Mouse (Mus musculus): ENCODE data around the gene Gna14. TPM values are rescaled to one million over a fixed set of nuclear protein-coding genes. Genes with fewer than 3 reads are reported as not detected.

Gene Gna14
- total and polyA plus RNA-seq, 3 experiments: not detected

GRCm38 (mm10) chr19:16437170-16437483 is 1.6 kb downstream of the Gna14 start:
- Histone ChIP-seq H3K27me3 (ENCODE audit: insufficient read depth, low read length) (no peaks in the 10 kb centered on the region; the same call in 1 of the 2 replicates), H3K9me3 (replicated peaks) (no peaks in the 10 kb centered on the region)
- ATAC-seq (ENCODE audit: extremely low read depth, insufficient number of reproducible peaks, low FRiP score, poor library complexity, severe bottlenecking): no peak

GRCm38 (mm10) chr19:16437906-16438305 is 2.3 kb downstream of the Gna14 start:
- H3K4me3 ChIP-seq (ENCODE audit: low read depth, low read length): no peak overlapping the region
- H3K27me3 ChIP-seq (ENCODE audit: insufficient read depth, low read length): no peaks in the 10 kb centered on the region; the same call in 1 of the 2 replicates
- DNase-seq (ENCODE audit: low spot score) (no peak), ATAC-seq (ENCODE audit: extremely low read depth, insufficient number of reproducible peaks, low FRiP score, poor library complexity, severe bottlenecking) (no peak)
- H3K4me1 ChIP-seq (ENCODE audit: insufficient read depth, low read depth, low read length): no peaks in the 10 kb centered on the region
- H3K9me3 ChIP-seq (replicated peaks): no peaks in the 10 kb centered on the region
- no peaks in the 10 kb centered on the region for H3K36me3 ChIP-seq (replicated peaks)
- TF ChIP-seq POLR2AphosphoS5 (IDR thresholded peaks at IDR 0.05; ENCODE audit: insufficient replicate concordance, low read depth, low read length) (no peak), CTCF (IDR thresholded peaks at IDR 0.05; ENCODE audit: low read depth, low read length) (no peak), TAL1 (conservative IDR thresholded peaks at IDR 0.05; ENCODE audit: low read depth, low read length) (no peak), GATA2 (IDR thresholded peaks at IDR 0.05; ENCODE audit: borderline replicate concordance, low read depth, low read length) (no peak), GATA1 (IDR thresholded peaks at IDR 0.05; ENCODE audit: borderline replicate concordance, low read length) (no peak)

More at GRCm38 (mm10) chr19:16437170-16437483, 1.6 kb downstream of the Gna14 start:
- Histone ChIP-seq H3K4me3 (ENCODE audit: low read depth, low read length) (no peak overlapping the region), H3K36me3 (replicated peaks) (no peaks in the 10 kb centered on the region), H3K4me1 (ENCODE audit: insufficient read depth, low read depth, low read length) (no peaks in the 10 kb centered on the region)
- TF ChIP-seq CTCF (IDR thresholded peaks at IDR 0.05; ENCODE audit: low read depth, low read length) (no peak), GATA1 (IDR thresholded peaks at IDR 0.05; ENCODE audit: borderline replicate concordance, low read length) (no peak), POLR2AphosphoS5 (IDR thresholded peaks at IDR 0.05; ENCODE audit: insufficient replicate concordance, low read depth, low read length) (no peak), TAL1 (conservative IDR thresholded peaks at IDR 0.05; ENCODE audit: low read depth, low read length) (no peak), GATA2 (IDR thresholded peaks at IDR 0.05; ENCODE audit: borderline replicate concordance, low read depth, low read length) (no peak)
- DNase-seq (ENCODE audit: low spot score): no peak

- no peaks in the 10 kb centered on the region; the same call in 1 of the 2 replicates for H3K27me3 ChIP-seq (ENCODE audit: insufficient read depth, low read length)
- H3K36me3 ChIP-seq (replicated peaks): no peaks in the 10 kb centered on the region
- DNase-seq (ENCODE audit: low spot score) (no peak), ATAC-seq (ENCODE audit: extremely low read depth, insufficient number of reproducible peaks, low FRiP score, poor library complexity, severe bottlenecking) (no peak)
- no peaks in the 10 kb centered on the region for H3K9me3 ChIP-seq (replicated peaks)
- H3K4me3 ChIP-seq (ENCODE audit: low read depth, low read length): no peak overlapping the region
- TF ChIP-seq TAL1 (conservative IDR thresholded peaks at IDR 0.05; ENCODE audit: low read depth, low read length) (no peak), POLR2AphosphoS5 (IDR thresholded peaks at IDR 0.05; ENCODE audit: insufficient replicate concordance, low read depth, low read length) (no peak), CTCF (IDR thresholded peaks at IDR 0.05; ENCODE audit: low read depth, low read length) (no peak), GATA1 (IDR thresholded peaks at IDR 0.05; ENCODE audit: borderline replicate concordance, low read length) (no peak), GATA2 (IDR thresholded peaks at IDR 0.05; ENCODE audit: borderline replicate concordance, low read depth, low read length) (no peak)
- H3K4me1 ChIP-seq (ENCODE audit: insufficient read depth, low read depth, low read length): no peaks in the 10 kb centered on the region
Observed at GRCm38 (mm10) chr19:16439278-16439677, 3.7 kb downstream of the Gna14 start.

- DNase-seq (ENCODE audit: low spot score): no peak
- H3K36me3 ChIP-seq (replicated peaks): no peaks in the 10 kb centered on the region
- ATAC-seq (ENCODE audit: extremely low read depth, insufficient number of reproducible peaks, low FRiP score, poor library complexity, severe bottlenecking): no peak
- no peaks in the 10 kb centered on the region; the same call in 1 of the 2 replicates for H3K27me3 ChIP-seq (ENCODE audit: insufficient read depth, low read length)
- no peaks in the 10 kb centered on the region for H3K4me1 ChIP-seq (ENCODE audit: insufficient read depth, low read depth, low read length)
- no peaks in the 10 kb centered on the region for H3K9me3 ChIP-seq (replicated peaks)
- no peak overlapping the region for H3K4me3 ChIP-seq (ENCODE audit: low read depth, low read length)
- TF ChIP-seq GATA1 (IDR thresholded peaks at IDR 0.05; ENCODE audit: borderline replicate concordance, low read length): no peak
Observed at GRCm38 (mm10) chr19:16439834-16440233, 4.3 kb downstream of the Gna14 start.

GRCm38 (mm10) chr19:16441329-16441728 is 5.8 kb downstream of the Gna14 start:
- no peak overlapping the region for H3K4me3 ChIP-seq (ENCODE audit: low read depth, low read length)
- ATAC-seq (ENCODE audit: extremely low read depth, insufficient number of reproducible peaks, low FRiP score, poor library complexity, severe bottlenecking): no peak

GRCm38 (mm10) chr19:16443335-16443734 is 7.8 kb downstream of the Gna14 start:
- H3K4me1 ChIP-seq (ENCODE audit: insufficient read depth, low read depth, low read length): no peaks in the 10 kb centered on the region
- no peaks in the 10 kb centered on the region for H3K27me3 ChIP-seq (ENCODE audit: insufficient read depth, low read length)
- H3K9me3 ChIP-seq (replicated peaks): no peaks in the 10 kb centered on the region
- ATAC-seq (ENCODE audit: extremely low read depth, insufficient number of reproducible peaks, low FRiP score, poor library complexity, severe bottlenecking) (no peak), DNase-seq (ENCODE audit: low spot score) (no peak)
- H3K4me3 ChIP-seq (ENCODE audit: low read depth, low read length): no peak overlapping the region
- no peaks in the 10 kb centered on the region for H3K36me3 ChIP-seq (replicated peaks)
- TF ChIP-seq GATA1 (IDR thresholded peaks at IDR 0.05; ENCODE audit: borderline replicate concordance, low read length): no peak
- TF ChIP-seq CTCF (IDR thresholded peaks at IDR 0.05; ENCODE audit: low read depth, low read length): no peak
- TF ChIP-seq GATA2 (IDR thresholded peaks at IDR 0.05; ENCODE audit: borderline replicate concordance, low read depth, low read length): no peak
- TF ChIP-seq TAL1 (conservative IDR thresholded peaks at IDR 0.05; ENCODE audit: low read depth, low read length): no peak
- TF ChIP-seq POLR2AphosphoS5 (IDR thresholded peaks at IDR 0.05; ENCODE audit: insufficient replicate concordance, low read depth, low read length): no peak

More at GRCm38 (mm10) chr19:16441329-16441728, 5.8 kb downstream of the Gna14 start:
- no peak for DNase-seq (ENCODE audit: low spot score)
- Histone ChIP-seq H3K9me3 (replicated peaks) (no peaks in the 10 kb centered on the region), H3K4me1 (ENCODE audit: insufficient read depth, low read depth, low read length) (no peaks in the 10 kb centered on the region), H3K36me3 (replicated peaks) (no peaks in the 10 kb centered on the region), H3K27me3 (ENCODE audit: insufficient read depth, low read length) (no peaks in the 10 kb centered on the region)
- TF ChIP-seq GATA2 (IDR thresholded peaks at IDR 0.05; ENCODE audit: borderline replicate concordance, low read depth, low read length): no peak
- TF ChIP-seq TAL1 (conservative IDR thresholded peaks at IDR 0.05; ENCODE audit: low read depth, low read length): no peak
- TF ChIP-seq GATA1 (IDR thresholded peaks at IDR 0.05; ENCODE audit: borderline replicate concordance, low read length): no peak
- TF ChIP-seq CTCF (IDR thresholded peaks at IDR 0.05; ENCODE audit: low read depth, low read length): no peak
- no peak for TF ChIP-seq POLR2AphosphoS5 (IDR thresholded peaks at IDR 0.05; ENCODE audit: insufficient replicate concordance, low read depth, low read length)

- no peaks in the 10 kb centered on the region for H3K27me3 ChIP-seq (ENCODE audit: insufficient read depth, low read length)
- H3K9me3 ChIP-seq (replicated peaks): no peaks in the 10 kb centered on the region
- H3K4me3 ChIP-seq (ENCODE audit: low read depth, low read length): no peak overlapping the region
- no peak for DNase-seq (ENCODE audit: low spot score)
- TF ChIP-seq GATA2 (IDR thresholded peaks at IDR 0.05; ENCODE audit: borderline replicate concordance, low read depth, low read length): no peak
- TF ChIP-seq CTCF (IDR thresholded peaks at IDR 0.05; ENCODE audit: low read depth, low read length): no peak
- no peak for TF ChIP-seq GATA1 (IDR thresholded peaks at IDR 0.05; ENCODE audit: borderline replicate concordance, low read length)
- no peak for TF ChIP-seq POLR2AphosphoS5 (IDR thresholded peaks at IDR 0.05; ENCODE audit: insufficient replicate concordance, low read depth, low read length)
- no peak for TF ChIP-seq TAL1 (conservative IDR thresholded peaks at IDR 0.05; ENCODE audit: low read depth, low read length)
- ATAC-seq (ENCODE audit: extremely low read depth, insufficient number of reproducible peaks, low FRiP score, poor library complexity, severe bottlenecking): no peak
- H3K4me1 ChIP-seq (ENCODE audit: insufficient read depth, low read depth, low read length): no peaks in the 10 kb centered on the region
- H3K36me3 ChIP-seq (replicated peaks): no peaks in the 10 kb centered on the region
Observed at GRCm38 (mm10) chr19:16446612-16447011, 11.1 kb downstream of the Gna14 start.

All from G1E (cell line).